Mouse (Mus musculus): Measurements from ENCODE around the gene Zdhhc19. TPM values are rescaled to one million over a fixed set of nuclear protein-coding genes. Genes with fewer than 3 reads are reported as not detected.

The Zdhhc19 gene
- polyA plus RNA-seq (2014; fragmentation: Illumina TruSeq; extraction: RNeasy Lipid Tissue Mini Kit (QIAGEN cat#74804); ENCODE audit: low read depth, low replicate concordance) = not detected

GRCm38 (mm10) chr16:32495965-32496364, at the start of gene Zdhhc19:
Gene Zdhhc19 (plus strand): TSS chr16:32496265.

GRCm38 (mm10) chr16:32487234-32488111, 8.6 kb upstream of the Zdhhc19 start, which contains the start of gene Slc51a:
Gene Slc51a (minus strand): TSS chr16:32487879.

DNA sequence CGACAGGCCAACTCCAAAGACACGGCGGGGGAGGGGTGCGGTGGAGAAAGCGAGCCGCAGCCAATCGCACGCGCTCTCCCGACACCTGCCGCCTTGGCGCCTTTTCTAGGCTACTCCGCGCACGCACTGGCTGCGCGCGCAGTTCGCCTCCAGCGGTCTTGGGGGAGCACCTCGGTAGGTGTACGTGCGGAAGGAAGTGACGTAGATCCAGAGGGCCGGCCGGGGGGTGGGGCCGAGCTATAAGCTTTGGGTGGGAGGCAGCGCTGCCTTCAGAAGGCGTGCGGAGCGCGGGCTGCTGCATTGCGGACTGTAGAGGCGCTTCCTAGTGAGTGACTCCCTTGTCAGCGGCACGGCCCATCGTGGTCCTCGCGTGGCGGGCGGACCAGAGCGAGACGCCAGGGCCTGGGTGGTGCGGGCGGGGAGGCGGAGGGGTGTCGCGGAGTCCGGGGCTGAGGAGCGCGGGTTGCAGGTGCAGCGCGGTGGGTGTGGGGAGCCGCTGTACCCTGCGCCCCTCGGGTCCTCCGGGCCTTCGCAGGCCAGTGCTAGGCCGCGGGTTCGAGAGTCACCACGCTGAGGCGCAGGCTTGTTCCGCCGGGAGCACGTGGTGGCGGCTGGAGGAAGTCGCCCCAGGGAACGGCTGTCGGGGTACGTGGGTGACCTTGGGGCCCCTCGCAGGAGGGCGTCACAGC, 112.8 kb downstream of the Zdhhc19 start, which contains the start of gene Tfrc:
Gene Tfrc, plus strand, starts transcription at position 209 of the 689 bp plus-strand sequence.

Other genes starting within 250 kb of the Zdhhc19 start
- gene Fbxo45, start 249.1 kb upstream of the Zdhhc19 start, polyA plus RNA-seq (2014; fragmentation: Illumina TruSeq; extraction: RNeasy Lipid Tissue Mini Kit (QIAGEN cat#74804); ENCODE audit: low read depth, low replicate concordance) = 11.7 TPM
- gene Wdr53, start 249.0 kb upstream of the Zdhhc19 start, polyA plus RNA-seq (2014; fragmentation: Illumina TruSeq; extraction: RNeasy Lipid Tissue Mini Kit (QIAGEN cat#74804); ENCODE audit: low read depth, low replicate concordance) = 12.2 TPM
- gene Smco1, start 224.8 kb upstream of the Zdhhc19 start, polyA plus RNA-seq (2014; fragmentation: Illumina TruSeq; extraction: RNeasy Lipid Tissue Mini Kit (QIAGEN cat#74804); ENCODE audit: low read depth, low replicate concordance) = 26.7 TPM
- gene Rnf168, start 218.8 kb upstream of the Zdhhc19 start, polyA plus RNA-seq (2014; fragmentation: Illumina TruSeq; extraction: RNeasy Lipid Tissue Mini Kit (QIAGEN cat#74804); ENCODE audit: low read depth, low replicate concordance) = 11.6 TPM
- gene Ubxn7, start 164.0 kb upstream of the Zdhhc19 start, polyA plus RNA-seq (2014; fragmentation: Illumina TruSeq; extraction: RNeasy Lipid Tissue Mini Kit (QIAGEN cat#74804); ENCODE audit: low read depth, low replicate concordance) = 8.4 TPM
- not detected for gene Tm4sf19, start 95.8 kb upstream of the Zdhhc19 start, polyA plus RNA-seq (2014; fragmentation: Illumina TruSeq; extraction: RNeasy Lipid Tissue Mini Kit (QIAGEN cat#74804); ENCODE audit: low read depth, low replicate concordance)
- 17.7 TPM for gene Tctex1d2, start 76.6 kb upstream of the Zdhhc19 start, polyA plus RNA-seq (2014; fragmentation: Illumina TruSeq; extraction: RNeasy Lipid Tissue Mini Kit (QIAGEN cat#74804); ENCODE audit: low read depth, low replicate concordance)
- 71.4 TPM for gene Pcyt1a, start 65.3 kb upstream of the Zdhhc19 start, polyA plus RNA-seq (2014; fragmentation: Illumina TruSeq; extraction: RNeasy Lipid Tissue Mini Kit (QIAGEN cat#74804); ENCODE audit: low read depth, low replicate concordance)
- gene Slc51a, start 8.4 kb upstream of the Zdhhc19 start, polyA plus RNA-seq (2014; fragmentation: Illumina TruSeq; extraction: RNeasy Lipid Tissue Mini Kit (QIAGEN cat#74804); ENCODE audit: low read depth, low replicate concordance) = 1.2 TPM
- 22.2 TPM for gene Tfrc, start 112.7 kb downstream of the Zdhhc19 start, polyA plus RNA-seq (2014; fragmentation: Illumina TruSeq; extraction: RNeasy Lipid Tissue Mini Kit (QIAGEN cat#74804); ENCODE audit: low read depth, low replicate concordance)
- gene Tnk2, start 147.6 kb downstream of the Zdhhc19 start, polyA plus RNA-seq (2014; fragmentation: Illumina TruSeq; extraction: RNeasy Lipid Tissue Mini Kit (QIAGEN cat#74804); ENCODE audit: low read depth, low replicate concordance) = 17.3 TPM
- 0.18 TPM for gene Muc4, start 239.6 kb downstream of the Zdhhc19 start, polyA plus RNA-seq (2014; fragmentation: Illumina TruSeq; extraction: RNeasy Lipid Tissue Mini Kit (QIAGEN cat#74804); ENCODE audit: low read depth, low replicate concordance)

Data from heart, adult 10 weeks (tissue).